Mouse (Mus musculus) G1E (cell line): ENCODE measurements around the gene Wwox.

Source experiments
- CTCF ChIP-seq: IDR thresholded peaks from 2 replicates; pipeline ENCODE4 v1.5.1; 2012; ENCODE audit warnings: low read depth, low read length, inconsistent platforms, mixed read lengths
- GATA1 ChIP-seq: IDR thresholded peaks from 2 replicates; pipeline ENCODE4 v1.6.1; 2012; ENCODE audit warnings: borderline replicate concordance, low read length, inconsistent platforms, mixed read lengths
- GATA2 ChIP-seq: IDR thresholded peaks from 2 replicates; pipeline ENCODE4 v1.6.1; 2012; ENCODE audit warnings: low read depth, low read length, inconsistent platforms, borderline replicate concordance
- POLR2AphosphoS5 ChIP-seq: IDR thresholded peaks from 2 replicates; pipeline ENCODE4 v1.6.1; 2012; ENCODE audit warnings: low read depth, low read length, inconsistent platforms; ENCODE audit not compliant: insufficient replicate concordance
- TAL1 ChIP-seq: conservative IDR thresholded peaks from 2 replicates; pipeline ENCODE4 v1.6.1; 2012; ENCODE audit warnings: low read depth, low read length, inconsistent platforms, mixed read lengths

DNA sequence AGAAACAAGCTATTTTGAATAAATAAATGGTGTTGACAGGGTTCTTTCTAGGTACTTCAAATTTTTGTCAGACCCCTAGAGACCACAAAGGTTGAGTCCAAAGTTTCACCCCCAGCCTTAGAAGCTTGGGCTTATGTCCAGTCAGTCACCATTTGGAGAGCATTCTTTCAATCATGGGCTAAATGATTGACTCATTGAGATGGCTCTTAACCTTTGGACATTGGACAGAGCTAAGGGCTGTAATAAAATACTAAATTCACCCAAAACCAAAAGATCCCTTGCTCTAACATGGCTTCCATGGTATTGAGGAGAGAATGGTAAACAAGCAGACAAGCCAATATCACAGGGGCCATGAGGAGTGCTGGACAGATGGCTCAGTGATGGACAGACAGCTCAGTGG, 540.2 kb downstream of the Wwox start:
- TF ChIP-seq TAL1 (no peak), CTCF (no peak), POLR2AphosphoS5 (no peak), GATA1 (no peak), GATA2 (no peak)
